Mouse (Mus musculus) cortical plate, adult 2 months (tissue): ENCODE data around the gene Kcnt2.

Experiments used
- CTCF ChIP-seq: fragments of 200-500 bp; IDR thresholded peaks from 2 replicates; pipeline ENCODE4 v1.5.1; 2011; ENCODE audit warnings: mild to moderate bottlenecking, control low read depth, low read length; ENCODE audit not compliant: insufficient read depth; ENCODE audit errors: extremely low read depth
- POLR2A ChIP-seq: fragments of 200-500 bp; IDR thresholded peaks from 2 replicates; pipeline ENCODE4 v1.6.1; 2011; ENCODE audit warnings: mild to moderate bottlenecking, low read length, control low read depth; ENCODE audit not compliant: insufficient read depth; ENCODE audit errors: extremely low read depth

- no peak for TF ChIP-seq POLR2A
- TF ChIP-seq CTCF = no peak
These were observed 302.8 kb downstream of the Kcnt2 start for GRCm38 (mm10) chr1:140548711-140549110.
